Mouse (Mus musculus) intestine, postnatal 0 days (tissue): ENCODE data around the gene Naga. TPM values are rescaled to one million over a fixed set of nuclear protein-coding genes. Genes with fewer than 3 reads are reported as not detected.

Experiments
- ATAC-seq: fragments of 200-750 bp; cut with Nextera tagmentation; 2 replicates; pipeline ENCODE4 v1.8.0; 2017; ENCODE audit warnings: mild to moderate bottlenecking, moderate TSS enrichment, moderate library complexity
- H3K27ac ChIP-seq: fragments of 300-500 bp; sonication (generic); 2 replicates; pipeline ENCODE4 v1.5.1; 2014; ENCODE audit warnings: mild to moderate bottlenecking, low read depth, low read length, moderate library complexity
- H3K27me3 ChIP-seq: fragments of 300-500 bp; sonication (generic); replicated peaks from 2 replicates; pipeline ENCODE4 v1.6.1; 2014; ENCODE audit warnings: low read length, mixed read lengths; ENCODE audit not compliant: control insufficient read depth, insufficient read depth
- H3K36me3 ChIP-seq: fragments of 300-500 bp; sonication (generic); 2 replicates; pipeline ENCODE4 v1.6.1; 2014; ENCODE audit warnings: mild to moderate bottlenecking, moderate library complexity; ENCODE audit not compliant: control insufficient read depth, insufficient read depth
- H3K4me1 ChIP-seq: fragments of 300-500 bp; sonication (generic); replicated peaks from 2 replicates; pipeline ENCODE4 v1.6.1; 2014; ENCODE audit warnings: antibody characterized with exemption, low read length, mixed read lengths; ENCODE audit not compliant: control insufficient read depth, insufficient read depth
- H3K4me2 ChIP-seq: fragments of 300-500 bp; sonication (generic); replicated peaks from 2 replicates; pipeline ENCODE4 v1.6.1; 2014; ENCODE audit warnings: low read depth, mild to moderate bottlenecking, moderate library complexity
- H3K4me3 ChIP-seq: fragments of 300-500 bp; sonication (generic); 2 replicates; pipeline ENCODE4 v1.5.1; 2014; ENCODE audit warnings: low read depth, low read length
- H3K9ac ChIP-seq: fragments of 300-500 bp; sonication (generic); 2 replicates; pipeline ENCODE4 v1.6.1; 2014; ENCODE audit warnings: mild to moderate bottlenecking, low read depth, low read length
- H3K9me3 ChIP-seq: fragments of 300-500 bp; sonication (generic); 2 replicates; pipeline ENCODE4 v1.6.1; 2016; ENCODE audit warnings: mixed run types; ENCODE audit not compliant: control insufficient read depth
- CTCF ChIP-seq: sonication (generic); IDR thresholded peaks from 2 replicates; pipeline ENCODE4 v1.5.1; 2016; ENCODE audit warnings: low read depth, mild to moderate bottlenecking, control low read depth, antibody characterized with exemption, moderate library complexity
- WGBS: fragments of 180-500 bp; shearing (Covaris S2); extraction: QIAGEN DNeasy Blood & Tissue Kit; methylation state at CpG from one replicate; pipeline ENCODE4 v1.1.7; 2014; 5-methylcytosine and 5-hydroxymethylcytosine counted together
- polyA plus RNA-seq: library from polyadenylated mRNA; unstranded; fragments of >200 nt; fragmentation: Nextera tagmentation; extraction: Ambion mirVana; gene quantifications from 2 replicates; pipeline ENCODE4 v1.2.1, GENCODE M21; 2015

The Naga gene
- polyA plus RNA-seq, 1 experiment from 2014 or later: 1,439 TPM

GRCm38 (mm10) chr15:82280638-82281037, 58.1 kb downstream of the Naga start:
- H3K9me3 ChIP-seq: no peaks in the 10 kb centered on the region
- no peaks in the 10 kb centered on the region for H3K36me3 ChIP-seq
- H3K27ac ChIP-seq: no peak overlapping the region
- no peak overlapping the region for H3K9ac ChIP-seq
- TF ChIP-seq CTCF: no peak
- ATAC-seq: no peak
- H3K4me3 ChIP-seq: no peak overlapping the region
- WGBS: 73% methylated on average over 4 of the region's 4 CpGs
- H3K4me1 ChIP-seq: no peaks in the 10 kb centered on the region
- no peak overlapping the region for H3K4me2 ChIP-seq
- H3K27me3 ChIP-seq: peaks cover 18% of the 10 kb centered on the region

Other genes starting within 250 kb of the Naga start
- gene Ccdc134, start 211.0 kb downstream of the Naga start, polyA plus RNA-seq: 3.5 and 4.2 TPM in 2 replicates
- 68.7 and 69.5 TPM in 2 replicates for gene Srebf2, start 191.7 kb downstream of the Naga start, polyA plus RNA-seq
- gene Shisa8, start 126.1 kb downstream of the Naga start, polyA plus RNA-seq: not detected in 2 replicates
- gene Tnfrsf13c, start 114.6 kb downstream of the Naga start, polyA plus RNA-seq: 0.10 TPM in 1 of 2 replicates, not detected in the other
- 14.8 and 16.5 TPM in 2 replicates for gene Cenpm, start 94.2 kb downstream of the Naga start, polyA plus RNA-seq
- 0.13 TPM in 1 of 2 replicates, not detected in the other for gene 1500009C09Rik, start 86.5 kb downstream of the Naga start, polyA plus RNA-seq
- gene Sept3, start 64.0 kb downstream of the Naga start, polyA plus RNA-seq: 1.7 and 3.0 TPM in 2 replicates
- not detected in 2 replicates for gene Wbp2nl, start 40.0 kb downstream of the Naga start, polyA plus RNA-seq
- 5.4 and 5.5 TPM in 2 replicates for gene Pheta2, start within 50 bp of the Naga start, polyA plus RNA-seq
- gene Smdt1, start within 50 bp of the Naga start, polyA plus RNA-seq: 448 and 457 TPM in 2 replicates
- 830 and 832 TPM in 2 replicates for gene Ndufa6, start 15.4 kb upstream of the Naga start, polyA plus RNA-seq
- gene Cyp2d22, start 41.3 kb upstream of the Naga start, polyA plus RNA-seq: 5.7 and 7.6 TPM in 2 replicates
- gene Cyp2d11, start 55.1 kb upstream of the Naga start, polyA plus RNA-seq: not detected in 2 replicates
- gene Cyp2d10, start 68.3 kb upstream of the Naga start, polyA plus RNA-seq: 0.25 and 0.39 TPM in 2 replicates
- gene Cyp2d9, start 94.5 kb upstream of the Naga start, polyA plus RNA-seq: not detected in 2 replicates
- gene Cyp2d12, start 216.1 kb upstream of the Naga start, polyA plus RNA-seq: not detected in 2 replicates